Mouse (Mus musculus) myocyte (in vitro differentiated cells): ENCODE results near the gene 5031439G07Rik.
"Not testable (repeated sequence)": the region's sequence is repeated elsewhere in the genome, so short reads cannot be mapped to it uniquely, and the experiment has no call there.

Experiments
- E2F4 ChIP-seq: IDR thresholded peaks from one replicate; pipeline ENCODE4 v1.6.1; 2011; ENCODE audit warnings: mild to moderate bottlenecking, control low read depth, moderate library complexity; ENCODE audit not compliant: insufficient read depth
- MYOD1 ChIP-seq, 3 experiments: IDR thresholded peaks; one replicate each; pipeline ENCODE4 v1.6.1; 2011; ENCODE audit warnings: control low read depth in 2 of 3, low read depth in 2 of 3, mild to moderate bottlenecking in 2 of 3, moderate library complexity in 1 of 3; ENCODE audit not compliant: insufficient read length in 2 of 3, control insufficient read depth in 1 of 3
- POLR2A ChIP-seq: IDR thresholded peaks from one replicate; pipeline ENCODE4 v1.6.1; 2011; ENCODE audit warnings: low read depth, mild to moderate bottlenecking, control low read depth, moderate library complexity; ENCODE audit not compliant: insufficient read length
- POLR2AphosphoS2 ChIP-seq: IDR thresholded peaks from one replicate; pipeline ENCODE4 v1.6.1; 2011; ENCODE audit warnings: low read depth, control low read depth; ENCODE audit not compliant: insufficient read length
- SRF ChIP-seq: IDR thresholded peaks from one replicate; pipeline ENCODE4 v1.6.1; 2011; ENCODE audit warnings: low read depth; ENCODE audit not compliant: control insufficient read depth, insufficient read length
- TCF3 ChIP-seq: IDR thresholded peaks from one replicate; pipeline ENCODE4 v1.6.1; 2011; ENCODE audit warnings: low read depth, control low read depth; ENCODE audit not compliant: insufficient read length
- USF1 ChIP-seq: IDR thresholded peaks from one replicate; pipeline ENCODE4 v1.6.1; 2011; ENCODE audit warnings: low read depth, mild to moderate bottlenecking, control low read depth, moderate library complexity

DNA sequence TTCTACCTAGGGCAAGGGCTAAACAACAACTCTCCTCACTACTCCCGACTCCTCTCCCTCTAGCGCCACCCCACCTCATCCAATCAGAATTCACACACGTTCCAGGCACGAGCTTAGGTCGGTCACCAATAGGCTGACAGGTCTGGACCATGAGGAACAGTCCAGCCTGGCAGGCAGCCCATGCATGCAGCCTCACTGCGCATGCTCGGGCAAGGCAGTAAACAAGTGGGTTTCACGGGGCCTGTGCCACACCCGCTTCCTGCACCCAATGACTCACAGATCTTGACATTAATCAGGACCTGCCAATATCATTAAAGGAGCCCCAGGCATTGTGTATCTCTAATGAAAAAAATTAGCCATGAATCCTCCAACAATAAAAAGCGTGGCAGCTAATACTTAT is 92.1 kb downstream of the 5031439G07Rik start:
- TF ChIP-seq TCF3; POLR2A; SRF; E2F4; USF1; MYOD1 (IDR thresholded peaks at IDR 0.05; ENCODE audit: control insufficient read depth in 1 of 3, insufficient read length in 2 of 3, low read depth in 2 of 3); POLR2AphosphoS2: not testable (repeated sequence)
